Mouse (Mus musculus): ENCODE measurements at regions not wholly inside any gene's neighbourhood (a gene's known extent, or its start where the extent isn't known, plus 50 kb on each side); places are given as distances from the start of the nearest gene placed in this dataset.

DNA sequence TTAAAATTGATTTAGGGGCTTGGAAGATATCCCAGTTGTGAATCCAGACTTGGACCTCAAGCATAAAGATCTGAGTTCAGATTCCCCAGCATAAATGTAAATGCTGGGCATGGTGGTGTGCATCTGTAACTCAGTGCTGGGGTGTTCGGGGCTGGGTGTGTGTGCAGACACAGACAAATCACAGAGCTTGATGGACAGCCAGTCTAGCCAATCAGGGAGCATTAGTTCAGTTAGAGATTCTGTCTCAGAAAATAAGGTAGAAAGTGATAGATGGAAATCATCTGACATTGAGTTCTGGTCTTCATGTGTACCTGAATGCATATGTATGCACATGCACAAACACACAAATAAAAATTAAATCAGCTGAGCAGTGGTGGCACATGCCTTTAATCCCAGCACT is 147.0 kb upstream of the Id2 start:
- no peak for DNase-seq (ENCODE audit: low spot score in 2 of 2)

DNA sequence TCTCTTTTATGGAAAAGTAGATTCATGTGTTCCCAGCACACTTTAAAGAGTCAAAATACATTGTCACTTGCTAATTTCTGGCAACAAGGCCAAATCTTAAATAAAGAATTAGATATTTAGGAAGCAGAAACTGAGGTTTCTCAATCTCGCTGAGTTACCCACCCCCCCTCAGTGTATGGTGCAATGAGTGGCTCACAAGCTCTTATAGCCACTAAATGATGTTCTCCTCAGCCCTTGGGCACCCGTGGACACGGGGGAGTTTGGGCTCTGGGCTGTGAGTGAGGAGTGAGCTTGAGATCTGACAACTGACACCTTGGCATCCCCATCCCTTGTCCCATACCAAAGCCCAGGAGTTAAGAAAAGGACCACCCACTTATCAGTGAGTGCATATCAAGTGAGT is 145.4 kb upstream of the Id2 start:
- DNase-seq (ENCODE audit: low spot score in 2 of 2) = no peak

GRCm38 (mm10) chr12:25241675-25242074 is 144.7 kb upstream of the Id2 start:
- no peak for DNase-seq (ENCODE audit: low spot score in 2 of 2)

DNA sequence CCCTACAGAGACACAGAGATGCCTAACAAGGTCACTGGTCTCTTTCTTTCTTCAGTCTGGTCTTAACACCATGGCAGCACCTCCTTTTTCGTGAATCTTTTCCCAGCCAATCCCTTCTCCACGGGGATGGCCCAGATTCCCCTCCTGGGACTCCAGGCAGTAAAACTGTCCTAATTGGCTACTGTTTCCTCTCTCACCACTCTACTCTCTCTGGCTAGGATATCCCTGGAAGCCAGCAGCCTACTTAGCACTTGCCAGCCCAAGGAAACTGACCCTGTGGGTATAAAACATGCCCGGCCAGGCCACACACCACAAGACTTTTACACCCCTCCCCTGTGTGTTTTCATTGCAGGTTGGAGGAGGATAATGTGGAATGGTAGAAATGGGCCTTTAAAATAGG is 143.9 kb upstream of the Id2 start:
- DNase-seq (ENCODE audit: low spot score in 2 of 2) = peak in 1 of 2 experiments; percentile 55

DNA sequence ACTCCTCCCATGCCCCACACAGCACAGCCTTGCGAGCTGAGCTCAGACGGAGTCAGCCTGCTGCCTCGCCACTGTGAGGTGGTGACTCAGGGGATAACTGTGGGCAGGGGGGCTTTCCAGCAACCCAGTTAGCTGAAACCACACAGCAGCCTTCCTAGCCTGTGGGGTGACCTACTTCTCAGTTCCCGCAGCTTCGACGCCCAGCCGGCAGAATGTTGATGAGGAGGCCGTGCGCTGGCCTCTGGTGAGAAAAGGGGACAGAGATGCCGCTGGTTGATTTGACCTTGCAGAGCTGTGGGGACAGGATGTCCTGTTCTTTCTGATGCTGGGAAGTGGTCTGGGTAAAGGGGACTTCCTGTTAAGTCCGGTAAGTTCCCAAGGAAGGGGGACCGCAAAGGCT is 143.2 kb upstream of the Id2 start:
- DNase-seq (ENCODE audit: low spot score in 2 of 2) = peak in 1 of 2 experiments; percentile 64

DNA sequence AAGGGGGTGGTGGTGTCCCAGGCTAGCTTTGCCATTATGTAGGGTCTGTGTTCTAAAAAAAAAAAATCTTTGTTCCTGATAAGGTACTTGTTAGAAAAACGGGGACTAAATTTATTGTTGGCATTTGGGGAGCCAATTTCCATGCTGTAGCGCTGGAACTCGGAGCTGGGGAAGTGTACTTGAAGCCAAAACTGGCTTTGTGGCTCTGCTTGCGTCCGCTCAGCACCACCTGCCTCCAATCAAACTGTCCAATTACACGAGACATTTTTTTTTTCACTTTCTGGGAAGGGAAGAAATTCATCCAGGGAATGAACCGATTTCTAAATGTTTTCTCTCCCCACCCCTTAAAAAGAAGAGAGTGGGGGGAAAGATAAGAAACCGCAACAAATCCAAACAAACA is 138.1 kb upstream of the Id2 start:
- DNase-seq (ENCODE audit: low spot score in 2 of 2) = peak in 1 of 2 experiments; percentile 40

GRCm38 (mm10) chr12:25234636-25235035 is 137.7 kb upstream of the Id2 start:
- DNase-seq (ENCODE audit: low spot score in 2 of 2) = no peak

DNA sequence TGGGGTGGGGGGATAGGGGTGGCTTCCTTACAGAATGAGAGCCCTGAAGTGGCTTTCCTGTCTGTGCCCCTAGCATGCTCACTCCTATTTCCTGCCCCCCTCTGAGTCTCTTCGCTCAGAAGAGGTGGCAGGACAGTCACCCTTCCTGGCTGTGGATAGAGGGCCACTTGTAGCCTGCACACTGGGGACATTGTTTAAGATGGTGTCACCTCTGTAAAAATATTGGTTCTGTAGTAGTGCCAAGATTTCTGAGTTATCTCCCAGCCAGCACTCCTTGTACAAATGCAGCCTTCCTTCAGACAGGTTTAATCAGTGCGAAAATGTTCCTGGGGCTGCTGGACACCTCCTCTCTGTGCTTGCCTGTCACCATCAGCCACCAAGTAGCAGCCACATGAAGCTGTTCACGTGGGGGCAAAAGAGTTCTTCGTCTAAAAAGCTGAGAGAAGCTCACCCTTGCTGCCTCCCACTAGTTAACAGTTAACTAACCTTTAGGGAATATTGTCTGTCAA is 136.1 kb upstream of the Id2 start:
- no peak for DNase-seq (ENCODE audit: low spot score in 2 of 2)

DNA sequence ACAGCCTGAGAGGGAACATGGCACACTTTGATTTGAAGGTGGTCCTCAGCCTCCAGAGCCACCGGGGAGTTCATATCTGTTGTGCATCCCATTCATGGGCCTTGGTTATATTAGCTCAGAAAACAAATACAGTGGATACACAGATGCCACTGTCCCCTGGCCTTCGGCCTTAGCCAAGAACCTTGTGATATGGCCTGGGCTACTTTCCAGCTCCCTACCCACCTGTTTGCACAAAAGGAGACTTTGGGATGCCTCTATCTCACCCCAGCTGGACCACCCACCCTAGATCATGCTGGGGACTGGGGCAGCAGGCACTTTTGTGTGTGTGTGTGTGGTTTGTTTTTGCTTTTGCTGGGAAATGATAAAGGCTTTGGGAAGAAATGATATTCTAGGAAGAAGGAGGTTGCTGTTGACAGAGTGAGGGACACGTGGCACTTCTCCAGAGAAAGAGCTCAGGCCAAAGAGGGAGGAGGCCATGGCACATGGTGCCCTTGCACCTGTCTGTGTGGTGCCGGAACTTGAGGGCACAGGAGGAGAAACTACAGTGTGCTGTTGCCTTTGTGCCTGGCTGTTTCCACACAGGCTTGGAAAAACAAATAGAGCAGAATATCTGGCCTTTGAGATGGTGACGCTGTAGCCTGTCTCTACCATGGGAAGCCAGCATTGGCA is 135.6 kb upstream of the Id2 start:
- no peak for DNase-seq (ENCODE audit: low spot score in 2 of 2)

DNA sequence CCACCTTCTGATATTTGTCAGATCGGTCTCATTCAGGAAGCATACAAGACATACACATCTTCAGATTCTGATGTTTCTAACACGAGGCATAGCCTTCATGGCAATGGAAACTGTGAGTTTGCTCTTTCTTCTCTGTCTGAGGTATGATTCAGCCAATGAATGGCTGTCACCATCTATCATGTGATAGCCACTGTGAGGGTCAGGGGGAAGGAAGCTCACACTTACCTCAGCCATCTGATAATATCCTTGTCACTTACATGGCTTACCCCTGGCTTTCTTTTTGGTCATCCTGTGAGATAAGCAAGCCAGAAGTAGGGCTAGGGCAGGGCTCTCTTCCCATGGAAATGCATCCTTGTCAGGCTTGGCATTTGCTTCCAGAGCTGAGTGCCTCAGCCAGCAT is 131.8 kb upstream of the Id2 start:
- DNase-seq (ENCODE audit: low spot score in 2 of 2) = no peak

DNA sequence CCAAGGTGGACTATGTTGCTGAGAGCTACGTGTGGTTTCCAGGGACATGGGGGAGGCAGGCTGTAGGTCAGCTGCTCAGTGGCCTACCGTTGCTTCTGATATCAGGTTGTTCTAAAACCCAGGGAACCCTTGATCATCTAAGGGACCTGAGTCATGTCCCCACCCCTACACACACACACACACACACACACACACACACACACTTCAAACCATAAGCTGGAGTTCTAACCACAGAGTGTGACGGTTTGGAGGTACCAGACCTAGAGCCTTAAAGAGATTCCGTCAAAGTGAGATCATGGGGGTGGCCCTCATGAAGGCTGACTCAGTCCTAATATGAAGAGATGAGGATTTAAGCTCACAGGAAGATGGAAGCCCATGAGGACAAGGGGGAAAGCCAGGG is 130.8 kb upstream of the Id2 start:
- DNase-seq (ENCODE audit: low spot score in 2 of 2) = no peak

- DNase-seq (ENCODE audit: low spot score in 2 of 2) = no peak
These were observed 127.7 kb upstream of the Id2 start for GRCm38 (mm10) chr12:25224644-25225043.

DNA sequence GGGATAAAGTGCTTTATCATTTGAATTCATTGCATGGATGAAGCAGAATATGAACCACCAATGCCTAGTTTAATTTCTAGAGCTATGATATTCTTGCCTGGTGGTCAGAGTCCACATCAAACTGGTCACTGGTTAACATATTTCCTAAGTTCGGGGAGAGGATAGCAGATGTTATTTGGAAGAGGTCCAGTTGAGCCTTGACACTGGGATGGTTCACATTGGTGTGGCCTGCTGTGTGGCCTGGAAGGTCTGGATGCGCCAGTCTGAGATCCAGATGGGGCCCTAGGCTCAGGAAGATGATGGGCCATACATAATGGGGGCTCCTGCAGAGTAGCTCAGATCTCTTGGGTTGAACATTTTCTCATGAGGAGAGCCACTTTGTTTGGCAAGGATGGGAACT is 127.3 kb upstream of the Id2 start:
- no peak for DNase-seq (ENCODE audit: low spot score in 2 of 2)

- no peak for DNase-seq (ENCODE audit: low spot score in 2 of 2)
These were observed 126.6 kb upstream of the Id2 start for GRCm38 (mm10) chr12:25223539-25223938.

DNA sequence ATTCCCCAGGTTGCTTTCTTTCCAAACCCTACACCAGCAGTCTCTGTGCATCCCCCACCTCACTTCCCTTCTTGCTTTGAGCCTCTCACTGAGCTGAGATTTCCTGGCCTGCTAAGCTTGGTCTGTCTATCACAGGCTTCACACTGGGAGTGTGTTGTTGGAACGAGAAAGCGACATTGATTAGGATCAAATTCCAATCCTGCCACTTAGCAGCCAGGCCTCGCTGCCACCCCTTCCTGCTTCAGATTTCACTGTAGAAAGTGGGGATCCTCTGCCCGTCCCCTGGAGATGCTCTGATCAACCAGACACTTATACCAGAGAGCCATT is 123.8 kb upstream of the Id2 start:
- no peak for DNase-seq (ENCODE audit: low spot score in 2 of 2)

DNA sequence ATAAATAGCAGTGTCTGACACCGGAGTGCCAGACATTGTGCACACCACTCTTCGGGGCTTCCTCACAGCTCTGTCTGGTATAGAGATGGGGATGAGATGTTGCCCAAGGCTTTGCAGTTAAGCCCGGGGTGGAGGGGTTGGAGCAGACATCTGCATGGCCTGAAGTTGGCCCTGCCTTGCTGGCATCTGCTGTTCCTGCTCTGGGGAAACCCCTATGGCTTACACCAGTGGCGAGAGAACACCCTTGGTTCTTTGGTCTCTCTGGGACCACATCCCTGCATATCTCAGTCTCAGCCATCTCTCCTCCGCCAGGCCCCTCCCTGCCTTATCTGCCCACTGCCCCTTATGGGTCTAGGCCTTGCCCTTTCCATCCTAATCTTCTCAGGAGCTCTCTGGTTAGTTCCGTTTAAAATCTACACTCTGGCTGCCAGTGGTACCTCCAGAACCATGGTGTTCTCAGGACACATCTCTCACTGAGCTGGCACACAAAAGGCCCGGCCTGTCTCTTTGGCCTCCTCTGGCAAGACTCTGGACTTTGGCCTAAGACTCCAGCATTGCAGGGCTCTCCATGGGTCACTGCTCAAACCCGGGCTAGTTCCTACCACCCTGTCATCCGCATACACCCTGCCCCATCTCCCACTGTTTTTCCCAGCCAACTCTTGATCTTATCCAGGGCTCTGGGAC is 123.3 kb upstream of the Id2 start:
- no peak for DNase-seq (ENCODE audit: low spot score in 2 of 2)

- no peak for DNase-seq (ENCODE audit: low spot score in 2 of 2)
These were observed 122.6 kb upstream of the Id2 start for GRCm38 (mm10) chr12:25219546-25219945.

GRCm38 (mm10) chr12:25216792-25217516 is 120.0 kb upstream of the Id2 start:
- no peak for DNase-seq (ENCODE audit: low spot score in 2 of 2)

DNA sequence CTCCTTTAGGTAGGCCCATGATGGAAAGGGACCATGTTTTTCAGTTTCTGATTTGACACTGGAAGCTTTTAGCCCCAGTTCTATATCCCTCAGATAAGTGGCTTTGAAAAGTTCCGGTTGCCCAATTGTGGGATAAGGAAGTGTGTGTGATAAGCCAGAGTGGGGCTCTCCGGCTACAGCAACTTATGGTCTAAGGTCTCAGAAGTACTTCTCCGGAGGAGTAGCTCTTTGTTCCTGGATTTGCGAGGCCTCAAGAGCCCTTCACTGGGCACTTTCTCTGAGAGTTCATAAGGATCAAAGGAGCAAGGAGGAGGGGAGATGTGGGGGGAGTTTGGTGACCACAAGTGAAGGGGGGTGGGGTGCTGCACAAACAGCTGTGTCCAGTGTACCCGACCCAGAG is 118.3 kb upstream of the Id2 start:
- DNase-seq (ENCODE audit: low spot score in 2 of 2) = no peak

- DNase-seq (ENCODE audit: low spot score in 2 of 2) = no peak
These were observed 117.0 kb upstream of the Id2 start for GRCm38 (mm10) chr12:25213782-25214478.

DNA sequence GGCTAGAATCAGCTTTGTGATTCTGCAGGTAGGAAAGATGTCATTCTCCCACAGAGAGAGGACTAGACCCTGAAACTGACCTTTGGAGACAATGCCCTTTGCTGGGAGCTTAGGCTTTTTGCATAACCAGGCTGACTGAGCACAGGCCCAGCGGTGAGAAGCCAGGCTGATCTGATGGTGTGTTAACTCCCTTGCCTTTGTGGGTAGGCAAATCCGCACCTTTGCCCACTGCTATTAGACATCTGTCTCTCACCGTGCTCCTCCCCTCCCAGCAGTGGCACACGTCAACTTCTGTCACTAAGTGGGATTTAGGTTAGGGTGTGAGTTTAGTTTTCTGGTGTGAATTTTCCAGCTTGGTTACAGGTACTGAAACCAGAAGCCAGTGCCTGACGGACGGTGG is 114.4 kb upstream of the Id2 start:
- DNase-seq (ENCODE audit: low spot score in 2 of 2) = no peak

DNA sequence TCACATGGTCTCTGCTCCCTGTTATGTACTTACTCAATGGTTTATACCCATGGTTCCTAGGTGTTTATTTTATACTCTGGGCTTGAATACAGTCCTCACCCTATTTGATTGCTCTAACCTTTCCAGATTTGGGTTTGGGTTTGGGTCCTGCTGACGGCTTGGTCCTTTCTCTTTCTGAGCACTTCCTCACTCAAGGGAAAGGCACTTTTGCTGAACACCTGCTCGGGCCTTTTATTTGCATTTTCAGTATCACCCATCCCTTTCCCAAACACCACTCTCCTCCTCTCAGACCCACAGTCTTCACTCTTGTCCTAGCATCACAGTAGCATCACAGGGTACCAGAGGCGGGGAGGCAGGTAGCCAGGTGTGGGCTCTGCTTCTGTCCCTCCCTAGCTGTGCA is 113.7 kb upstream of the Id2 start:
- DNase-seq (ENCODE audit: low spot score in 2 of 2) = no peak
